Mouse (Mus musculus): ENCODE data around the gene H2al1a. TPM values are rescaled to one million over a fixed set of nuclear protein-coding genes. Genes with fewer than 3 reads are reported as not detected.

Gene H2al1a
- polyA plus RNA-seq, 1 experiment: not detected

- no peak for TF ChIP-seq CTCF (IDR thresholded peaks at IDR 0.05; ENCODE audit: borderline replicate concordance, insufficient read depth, low read length)
- no peak for TF ChIP-seq POLR2A (IDR thresholded peaks at IDR 0.05; ENCODE audit: low read depth, low read length)
- Histone ChIP-seq H3K27ac (ENCODE audit: insufficient read depth, low read length) (no peak overlapping the region), H3K4me1 (ENCODE audit: control insufficient read depth, insufficient read depth, low read length) (no peaks in the 10 kb centered on the region)
Observed at GRCm38 (mm10) chrX:11345762-11346161, 46.7 kb downstream of the H2al1a start.

GRCm38 (mm10) chrX:11346756-11347155 is 47.7 kb downstream of the H2al1a start:
- no peak overlapping the region for H3K4me3 ChIP-seq (ENCODE audit: insufficient read depth, low read length)
- no peak overlapping the region for H3K27ac ChIP-seq (ENCODE audit: insufficient read depth, low read length)
- no peak for TF ChIP-seq CTCF (IDR thresholded peaks at IDR 0.05; ENCODE audit: borderline replicate concordance, insufficient read depth, low read length)
- no peak for TF ChIP-seq POLR2A (IDR thresholded peaks at IDR 0.05; ENCODE audit: low read depth, low read length)
- H3K4me1 ChIP-seq (ENCODE audit: control insufficient read depth, insufficient read depth, low read length): no peaks in the 10 kb centered on the region

More at GRCm38 (mm10) chrX:11345762-11346161, 46.7 kb downstream of the H2al1a start:
- no peak overlapping the region for H3K4me3 ChIP-seq (ENCODE audit: insufficient read depth, low read length)

Other genes with a start within 250 kb of the H2al1a start
- not detected in 2 replicates for gene H2al1b, start 3.2 kb downstream of the H2al1a start, polyA plus RNA-seq (2011; ENCODE audit: insufficient read length, low read depth, missing spikeins)
- gene H2al1c, start 6.4 kb downstream of the H2al1a start, polyA plus RNA-seq (2011; ENCODE audit: insufficient read length, low read depth, missing spikeins): not detected in 2 replicates
- not detected in 2 replicates for gene H2al1d, start 9.6 kb downstream of the H2al1a start, polyA plus RNA-seq (2011; ENCODE audit: insufficient read length, low read depth, missing spikeins)
- not detected in 2 replicates for gene H2al1e, start 12.7 kb downstream of the H2al1a start, polyA plus RNA-seq (2011; ENCODE audit: insufficient read length, low read depth, missing spikeins)
- not detected in 2 replicates for gene H2al1f, start 15.9 kb downstream of the H2al1a start, polyA plus RNA-seq (2011; ENCODE audit: insufficient read length, low read depth, missing spikeins)
- not detected in 2 replicates for gene H2al1g, start 19.0 kb downstream of the H2al1a start, polyA plus RNA-seq (2011; ENCODE audit: insufficient read length, low read depth, missing spikeins)
- gene H2al1h, start 22.2 kb downstream of the H2al1a start, polyA plus RNA-seq (2011; ENCODE audit: insufficient read length, low read depth, missing spikeins): not detected in 2 replicates
- not detected in 2 replicates for gene H2al1i, start 25.4 kb downstream of the H2al1a start, polyA plus RNA-seq (2011; ENCODE audit: insufficient read length, low read depth, missing spikeins)
- not detected in 2 replicates for gene H2al1j, start 28.6 kb downstream of the H2al1a start, polyA plus RNA-seq (2011; ENCODE audit: insufficient read length, low read depth, missing spikeins)

Data from embryonic fibroblast, embryonic 13.5 days (primary cell).